Mouse (Mus musculus): ENCODE data around the gene Cdk19. TPM values are rescaled to one million over a fixed set of nuclear protein-coding genes. Genes with fewer than 3 reads are reported as not detected.
"Not testable (repeated sequence)": the region's sequence is repeated elsewhere in the genome, so short reads cannot be mapped to it uniquely, and the experiment has no call there.

Gene Cdk19
- polyA plus RNA-seq, 1 experiment from 2014 or later, result 8.3 TPM

DNA sequence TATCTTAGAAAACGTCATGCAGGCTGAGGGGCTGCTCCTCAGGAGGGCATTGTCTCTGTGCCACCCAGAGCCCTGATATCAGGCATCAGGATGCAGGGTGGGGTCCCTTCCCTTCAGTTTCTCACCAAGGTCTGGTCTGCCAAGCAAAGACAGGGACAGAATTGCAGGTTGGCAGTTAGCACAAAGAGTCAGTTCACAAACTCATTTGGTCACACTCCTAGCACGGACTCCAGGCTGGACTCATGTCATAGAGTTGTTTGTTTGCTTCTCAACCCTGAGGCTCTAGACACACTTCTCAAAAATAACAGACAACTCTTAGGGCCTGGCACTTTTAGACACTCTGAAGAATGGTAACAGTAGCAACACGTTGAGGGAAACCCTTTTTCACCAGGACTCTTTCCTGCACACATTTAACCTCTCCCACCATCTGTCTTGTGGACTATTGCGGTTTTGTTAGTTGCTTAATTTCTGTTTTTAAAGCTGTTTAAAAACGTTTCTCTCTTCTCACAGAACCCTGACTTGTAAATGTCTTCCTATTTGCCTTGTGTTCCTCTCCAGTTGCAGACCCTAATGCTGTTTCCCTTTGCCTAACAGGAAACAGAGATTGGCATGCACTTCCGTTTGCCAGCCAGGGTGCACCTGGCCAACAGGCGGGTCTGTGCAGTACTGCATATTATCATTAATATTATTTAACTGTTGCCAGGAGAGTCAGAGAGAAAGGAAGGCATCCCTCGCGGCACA is 158.1 kb downstream of the Cdk19 start:
- no peak overlapping the region for H3K9ac ChIP-seq
- H3K4me3 ChIP-seq (replicated peaks), result no peak overlapping the region
- 48% methylated on average over 9 of the region's 9 CpGs for WGBS
- no peaks in the 10 kb centered on the region for H3K4me1 ChIP-seq
- no peak for ATAC-seq (ENCODE audit: insufficient read depth, low FRiP score, low read depth)
- no peaks in the 10 kb centered on the region for H3K36me3 ChIP-seq
- H3K9me3 ChIP-seq, result no peaks in the 10 kb centered on the region
- H3K4me2 ChIP-seq, result no peak overlapping the region
- no peak overlapping the region for H3K27ac ChIP-seq
- no peaks in the 10 kb centered on the region for H3K27me3 ChIP-seq (replicated peaks)

DNA sequence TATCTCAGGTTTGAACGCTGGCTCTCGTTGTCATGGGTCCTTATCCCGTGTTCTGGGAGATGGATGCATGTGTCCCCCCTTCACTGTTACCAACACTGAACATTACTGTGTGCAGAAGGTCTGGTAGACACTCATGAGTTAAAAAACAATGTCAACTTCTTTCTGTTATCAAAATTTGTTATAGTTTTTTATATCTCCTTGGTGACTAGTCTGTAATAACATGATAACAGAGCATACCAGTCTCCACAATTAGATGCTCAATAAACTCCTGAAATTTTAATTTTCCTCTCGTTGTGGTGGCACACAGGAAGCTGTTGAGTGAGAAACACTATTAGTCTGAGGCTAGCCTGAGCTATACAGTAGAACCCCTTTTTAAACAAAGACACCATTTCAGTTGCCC is 159.1 kb downstream of the Cdk19 start:
- Histone ChIP-seq H3K27ac (no peak overlapping the region), H3K4me1 (no peaks in the 10 kb centered on the region), H3K9ac (no peak overlapping the region), H3K36me3 (no peaks in the 10 kb centered on the region), H3K9me3 (no peaks in the 10 kb centered on the region), H3K4me3 (replicated peaks) (no peak overlapping the region), H3K27me3 (replicated peaks) (no peaks in the 10 kb centered on the region), H3K4me2 (no peak overlapping the region)
- ATAC-seq (ENCODE audit: insufficient read depth, low FRiP score, low read depth), result no peak
- 79% methylated on average over 4 of the region's 4 CpGs for WGBS

DNA sequence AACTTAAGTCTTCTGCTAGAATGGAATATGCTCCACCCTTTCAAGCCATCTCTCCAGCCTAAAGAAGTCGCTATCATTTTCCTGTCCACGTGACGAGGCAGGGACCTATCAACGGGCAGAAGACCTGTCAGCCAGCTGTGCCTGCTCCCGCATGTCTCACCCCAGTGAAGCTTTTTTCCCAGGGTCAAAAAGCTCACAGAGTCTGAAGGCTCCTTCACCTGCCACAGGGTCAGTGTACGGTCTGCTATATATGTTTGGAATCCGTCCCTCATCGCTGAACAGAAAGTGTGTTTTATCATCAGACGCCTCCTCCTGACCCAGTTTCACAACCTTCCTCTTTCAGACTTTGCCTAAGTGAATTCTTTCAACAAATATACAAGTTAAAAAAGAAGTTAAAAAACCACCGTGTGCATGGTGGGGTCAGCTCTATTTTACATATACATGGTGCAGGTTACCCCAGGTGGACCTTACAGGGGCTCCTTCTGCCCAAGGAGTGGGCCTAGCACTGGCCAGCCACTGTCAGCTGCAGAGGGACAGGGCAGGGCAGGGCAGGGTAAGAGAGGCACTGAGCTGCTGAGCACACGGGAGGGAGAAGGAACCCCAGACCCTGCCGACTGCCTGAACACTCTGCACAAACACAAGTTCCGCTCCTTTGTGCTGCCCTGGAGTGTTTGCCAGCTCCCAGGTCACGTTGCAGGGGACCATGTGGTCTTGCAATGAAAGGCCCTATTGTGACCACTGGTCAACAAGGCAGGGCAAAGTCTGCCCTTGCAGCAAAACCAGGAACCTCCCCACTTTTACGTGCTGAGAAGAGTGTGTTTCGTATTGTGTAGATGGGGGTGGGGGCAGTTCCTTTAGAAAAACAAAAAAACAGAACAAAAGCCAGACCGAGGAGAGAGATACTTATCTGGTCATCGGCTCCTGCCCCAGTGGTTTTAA is 160.2 kb downstream of the Cdk19 start:
- ATAC-seq (ENCODE audit: insufficient read depth, low FRiP score, low read depth), result peak; percentile 86
- no peak overlapping the region for H3K4me3 ChIP-seq (replicated peaks)
- no peaks in the 10 kb centered on the region for H3K27me3 ChIP-seq (replicated peaks)
- no peak overlapping the region for H3K4me2 ChIP-seq
- H3K27ac ChIP-seq, result peak overlapping the region; percentile 84
- H3K36me3 ChIP-seq, result no peaks in the 10 kb centered on the region
- 42% methylated on average over 18 of the region's 18 CpGs for WGBS
- H3K9ac ChIP-seq, result no peak overlapping the region
- H3K9me3 ChIP-seq, result no peaks in the 10 kb centered on the region
- H3K4me1 ChIP-seq, result no peaks in the 10 kb centered on the region

DNA sequence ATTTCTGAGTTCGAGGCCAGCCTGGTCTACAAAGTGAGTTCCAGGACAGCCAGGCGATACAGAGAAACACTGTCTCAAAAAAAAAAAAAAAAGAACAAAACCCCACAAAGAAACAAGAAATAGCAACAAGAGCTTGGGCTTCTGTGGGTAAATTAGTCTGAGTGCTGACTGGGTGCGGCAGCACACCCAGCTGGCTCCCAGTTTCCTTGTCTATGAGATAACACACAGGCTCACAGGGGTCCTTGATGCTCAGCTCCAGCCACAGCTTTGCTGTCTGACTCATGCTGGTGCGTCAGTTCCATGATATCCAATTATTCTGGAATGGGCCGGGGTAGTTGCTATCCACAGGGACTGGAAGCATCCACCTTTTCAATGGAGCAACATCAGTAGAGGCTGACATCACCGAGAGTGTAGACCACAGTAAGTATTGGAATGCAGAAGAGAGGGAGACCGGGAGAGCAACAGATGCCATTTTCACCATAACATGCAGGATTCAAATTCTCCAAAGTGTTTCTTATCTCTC is 161.4 kb downstream of the Cdk19 start:
- no peak overlapping the region for H3K4me3 ChIP-seq (replicated peaks)

DNA sequence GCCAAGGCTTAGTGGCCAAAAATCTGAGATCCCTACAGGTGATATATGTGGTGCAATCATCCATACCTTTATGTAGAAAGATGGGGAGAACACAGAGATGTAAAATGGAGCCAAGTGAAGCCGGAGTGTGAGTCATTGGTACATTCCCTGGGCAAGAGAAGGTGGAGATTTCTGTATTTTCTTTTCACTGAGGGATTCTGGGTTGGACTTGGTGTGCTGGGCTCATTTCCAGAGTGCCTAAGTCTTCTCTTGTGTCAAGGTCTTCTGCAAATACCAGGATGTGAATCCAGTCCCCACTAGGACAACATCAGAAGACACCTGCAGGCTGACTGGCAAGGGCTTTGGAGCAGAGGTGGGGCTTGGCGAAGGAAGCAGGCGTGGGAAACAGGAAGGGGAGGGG is 163.4 kb downstream of the Cdk19 start:
- Histone ChIP-seq H3K4me1 (no peaks in the 10 kb centered on the region), H3K4me3 (replicated peaks) (no peak overlapping the region), H3K9me3 (no peaks in the 10 kb centered on the region), H3K9ac (no peak overlapping the region), H3K36me3 (no peaks in the 10 kb centered on the region), H3K27ac (no peak overlapping the region), H3K27me3 (replicated peaks) (no peaks in the 10 kb centered on the region), H3K4me2 (no peak overlapping the region)
- WGBS, result 84% methylated on average over 1 of the region's 3 CpGs
- ATAC-seq (ENCODE audit: insufficient read depth, low FRiP score, low read depth), result no peak

More for the DNA sequence above, 161.4 kb downstream of the Cdk19 start:
- ATAC-seq (ENCODE audit: insufficient read depth, low FRiP score, low read depth), result no peak
- H3K27me3 ChIP-seq (replicated peaks), result no peaks in the 10 kb centered on the region
- WGBS, result 81% methylated on average over 7 of the region's 7 CpGs
- no peaks in the 10 kb centered on the region for H3K4me1 ChIP-seq
- H3K27ac ChIP-seq, result no peak overlapping the region; the same call in 1 of the 2 replicates
- no peaks in the 10 kb centered on the region for H3K36me3 ChIP-seq
- no peak overlapping the region for H3K4me2 ChIP-seq
- H3K9ac ChIP-seq, result no peak overlapping the region
- no peaks in the 10 kb centered on the region for H3K9me3 ChIP-seq

DNA sequence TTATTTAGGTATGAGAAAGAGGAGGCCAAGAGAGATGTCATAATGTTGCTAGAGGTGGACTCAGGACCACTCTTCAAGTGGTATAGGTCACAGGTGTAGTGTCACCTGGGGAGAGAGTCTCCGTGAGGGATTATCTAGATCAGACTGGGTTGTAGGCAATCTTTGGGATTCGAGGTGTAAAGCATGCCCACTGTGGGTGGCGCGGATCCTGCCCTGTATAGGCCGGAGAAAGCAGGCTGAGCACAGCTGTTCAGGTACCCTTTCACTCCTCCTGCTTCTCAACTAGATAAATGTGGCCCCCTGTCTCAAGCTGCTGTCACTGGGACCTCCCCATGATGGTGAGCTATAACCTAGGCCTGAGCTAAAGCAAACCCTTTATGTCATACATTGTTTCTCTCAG is 171.0 kb downstream of the Cdk19 start:
- no peak overlapping the region for H3K4me3 ChIP-seq (replicated peaks)
- H3K9me3 ChIP-seq, result no peaks in the 10 kb centered on the region
- WGBS, result 90% methylated on average over 5 of the region's 5 CpGs
- ATAC-seq (ENCODE audit: insufficient read depth, low FRiP score, low read depth), result no peak
- H3K27ac ChIP-seq, result peak overlapping the region; percentile 61
- H3K9ac ChIP-seq, result no peak overlapping the region
- no peaks in the 10 kb centered on the region for H3K27me3 ChIP-seq (replicated peaks)
- H3K36me3 ChIP-seq, result no peaks in the 10 kb centered on the region
- no peak overlapping the region for H3K4me2 ChIP-seq
- no peaks in the 10 kb centered on the region for H3K4me1 ChIP-seq

DNA sequence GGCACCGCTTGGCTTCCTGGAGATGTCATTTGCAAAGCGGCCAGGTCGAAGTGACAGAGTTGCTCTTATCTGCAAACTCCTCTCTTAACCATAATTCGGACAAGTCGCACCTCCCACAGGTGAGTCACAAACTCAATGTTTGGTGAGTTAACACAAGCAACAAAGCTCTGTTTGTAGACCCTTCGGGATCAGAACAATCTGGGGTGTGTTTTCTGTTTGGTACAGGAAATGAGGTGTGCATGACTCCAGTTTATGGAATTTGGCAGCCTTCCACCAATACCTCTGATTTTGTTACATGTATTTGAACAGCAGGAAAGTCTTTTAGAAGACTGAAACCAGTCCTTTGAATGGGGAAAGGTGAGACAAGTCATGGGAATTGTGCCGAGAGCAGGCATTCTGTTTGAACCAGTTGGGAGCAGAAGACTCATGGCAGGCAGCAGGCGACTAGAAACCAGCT is 171.9 kb downstream of the Cdk19 start:
- no peak overlapping the region for H3K4me2 ChIP-seq
- ATAC-seq (ENCODE audit: insufficient read depth, low FRiP score, low read depth), result peak; percentile 83
- H3K27me3 ChIP-seq (replicated peaks), result no peaks in the 10 kb centered on the region
- H3K27ac ChIP-seq, result peak overlapping the region; percentile 83
- 59% methylated on average over 8 of the region's 8 CpGs for WGBS
- H3K4me3 ChIP-seq (replicated peaks), result no peak overlapping the region
- no peaks in the 10 kb centered on the region for H3K36me3 ChIP-seq
- no peak overlapping the region for H3K9ac ChIP-seq
- no peaks in the 10 kb centered on the region for H3K4me1 ChIP-seq
- no peaks in the 10 kb centered on the region for H3K9me3 ChIP-seq

DNA sequence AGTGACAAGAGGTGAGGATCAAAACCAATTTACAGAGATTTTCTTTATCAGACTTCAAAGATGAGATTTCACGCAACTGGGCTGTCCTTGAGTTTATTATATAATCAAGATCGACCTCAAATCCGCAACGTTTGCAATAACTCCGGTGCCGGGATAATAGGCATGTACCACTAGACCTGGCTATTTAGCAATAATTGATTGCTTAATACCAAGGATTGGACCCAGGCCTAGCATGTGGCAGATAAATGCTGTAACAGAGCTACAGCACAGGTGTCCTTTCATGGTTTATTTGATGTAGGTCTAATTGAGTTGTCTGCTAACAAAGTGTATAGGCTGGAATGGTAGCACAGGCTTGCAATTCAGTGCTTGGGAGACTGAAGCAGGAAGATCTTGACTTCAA is 172.8 kb downstream of the Cdk19 start:
- Histone ChIP-seq H3K27ac (peak overlapping the region; percentile 83), H3K36me3 (no peaks in the 10 kb centered on the region), H3K4me3 (replicated peaks) (no peak overlapping the region), H3K9me3 (no peaks in the 10 kb centered on the region), H3K4me2 (no peak overlapping the region), H3K27me3 (replicated peaks) (no peaks in the 10 kb centered on the region), H3K9ac (no peak overlapping the region), H3K4me1 (no peaks in the 10 kb centered on the region)
- WGBS, result 79% methylated on average over 6 of the region's 6 CpGs
- ATAC-seq (ENCODE audit: insufficient read depth, low FRiP score, low read depth), result no peak

DNA sequence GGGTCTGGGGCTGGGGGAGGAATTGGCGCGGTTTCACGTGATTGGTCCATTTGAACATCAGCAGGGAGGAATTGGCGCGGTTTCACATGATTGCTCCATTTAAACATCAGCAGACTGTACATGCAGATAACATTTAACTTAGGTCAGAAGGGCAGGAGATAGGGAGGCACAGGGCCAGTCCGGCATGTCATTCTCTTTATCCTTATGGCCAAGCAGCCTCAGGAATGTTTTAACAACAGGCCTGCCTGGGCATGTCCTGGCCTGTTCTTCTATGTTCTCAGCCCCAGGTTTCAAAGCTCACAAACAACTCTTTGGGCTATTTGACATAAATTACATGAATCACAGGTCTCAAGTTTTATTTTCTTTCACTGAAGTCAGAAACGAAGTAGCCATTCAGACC is 173.6 kb downstream of the Cdk19 start:
- not testable (repeated sequence) for H3K4me1 ChIP-seq; ATAC-seq (ENCODE audit: insufficient read depth, low FRiP score, low read depth); H3K36me3 ChIP-seq; H3K27ac ChIP-seq; H3K4me3 ChIP-seq (replicated peaks); H3K4me2 ChIP-seq; H3K9ac ChIP-seq; H3K27me3 ChIP-seq (replicated peaks); H3K9me3 ChIP-seq
- WGBS, result 93% methylated on average over 7 of the region's 7 CpGs

DNA sequence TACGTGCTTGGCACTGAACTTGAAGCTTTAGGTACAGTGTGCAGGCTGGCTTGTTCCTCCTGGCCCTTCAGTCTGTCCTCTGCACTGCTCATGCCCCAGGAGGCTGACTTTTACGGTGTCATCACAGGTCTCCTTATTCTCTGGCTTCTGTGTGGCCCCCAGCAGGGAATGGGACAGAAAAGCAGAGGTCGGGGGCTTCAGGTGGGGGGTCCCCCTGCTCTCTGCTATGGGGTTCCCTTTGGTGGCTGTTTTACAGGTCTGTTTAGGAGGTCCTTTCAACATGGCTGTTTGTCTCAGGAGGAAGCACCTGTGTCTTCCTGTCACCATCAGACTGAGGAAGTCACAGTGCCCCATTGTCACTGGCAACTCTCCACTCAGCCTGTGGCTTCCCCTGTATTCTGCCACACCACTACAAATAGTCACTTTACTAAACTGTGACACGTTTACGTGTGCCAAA is 175.9 kb downstream of the Cdk19 start:
- no peak for ATAC-seq (ENCODE audit: insufficient read depth, low FRiP score, low read depth)
- Histone ChIP-seq H3K9ac (no peak overlapping the region), H3K4me2 (no peak overlapping the region), H3K4me1 (no peaks in the 10 kb centered on the region), H3K27me3 (replicated peaks) (no peaks in the 10 kb centered on the region), H3K4me3 (replicated peaks) (no peak overlapping the region), H3K27ac (no peak overlapping the region), H3K36me3 (no peaks in the 10 kb centered on the region), H3K9me3 (no peaks in the 10 kb centered on the region)
- 70% methylated on average over 5 of the region's 5 CpGs for WGBS

DNA sequence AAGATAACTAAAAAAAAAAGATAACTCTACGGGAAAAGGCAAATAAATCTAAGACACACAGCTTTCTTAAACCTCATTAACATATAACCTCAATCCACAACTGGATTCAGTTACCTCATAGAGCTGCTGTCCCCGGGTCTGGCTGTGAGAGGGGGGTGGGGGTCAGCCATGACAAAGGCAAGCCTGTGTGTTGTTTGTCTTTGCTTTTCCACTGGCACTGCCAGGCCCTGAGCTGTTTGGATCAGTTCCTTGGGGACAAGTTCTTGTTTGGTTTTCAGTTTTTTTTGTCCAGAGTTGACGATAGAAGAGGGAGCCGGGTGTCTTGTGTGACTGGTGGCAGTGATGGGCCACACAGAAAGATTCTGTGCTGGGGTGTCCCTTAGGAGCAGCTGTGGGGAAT is 177.1 kb downstream of the Cdk19 start:
- Histone ChIP-seq H3K4me3 (replicated peaks) (no peak overlapping the region), H3K9me3 (no peaks in the 10 kb centered on the region), H3K4me2 (no peak overlapping the region), H3K4me1 (no peaks in the 10 kb centered on the region), H3K9ac (no peak overlapping the region), H3K36me3 (no peaks in the 10 kb centered on the region), H3K27ac (no peak overlapping the region), H3K27me3 (replicated peaks) (no peaks in the 10 kb centered on the region)
- 32% methylated on average over 4 of the region's 4 CpGs for WGBS
- no peak for ATAC-seq (ENCODE audit: insufficient read depth, low FRiP score, low read depth)

DNA sequence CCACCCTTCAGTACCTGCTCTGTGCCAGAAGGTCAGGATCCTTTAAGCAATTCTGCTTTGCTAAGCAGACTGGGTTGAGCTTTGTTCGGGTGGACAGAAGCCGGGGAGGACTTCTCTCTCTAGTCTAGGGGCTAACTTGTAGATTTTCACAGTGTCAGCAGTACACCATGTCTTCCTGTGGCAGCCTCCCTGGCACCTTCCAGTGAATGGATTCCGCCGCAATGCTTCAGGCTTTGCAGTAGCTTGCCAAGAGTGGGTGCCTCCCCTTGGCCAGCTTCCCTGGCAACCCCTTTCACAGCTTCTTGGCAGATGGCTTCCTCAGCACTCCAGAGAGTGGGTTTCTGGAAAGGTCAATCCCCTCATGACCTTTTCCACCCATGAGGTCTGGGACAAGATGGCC is 180.2 kb downstream of the Cdk19 start:
- H3K27me3 ChIP-seq (replicated peaks), result no peaks in the 10 kb centered on the region
- 0 out of 2 replicates have a peak, but pooled peaks cover 10% of the 10 kb centered on the region for H3K4me1 ChIP-seq
- H3K36me3 ChIP-seq, result no peaks in the 10 kb centered on the region
- no peak overlapping the region for H3K27ac ChIP-seq
- H3K4me2 ChIP-seq, result no peak overlapping the region
- 72% methylated on average over 4 of the region's 4 CpGs for WGBS
- no peak for ATAC-seq (ENCODE audit: insufficient read depth, low FRiP score, low read depth)
- no peak overlapping the region for H3K9ac ChIP-seq
- no peak overlapping the region for H3K4me3 ChIP-seq (replicated peaks)
- no peaks in the 10 kb centered on the region for H3K9me3 ChIP-seq
